ENCODE assay signal across 24 mouse cellular contexts in the genomic region with DNA sequence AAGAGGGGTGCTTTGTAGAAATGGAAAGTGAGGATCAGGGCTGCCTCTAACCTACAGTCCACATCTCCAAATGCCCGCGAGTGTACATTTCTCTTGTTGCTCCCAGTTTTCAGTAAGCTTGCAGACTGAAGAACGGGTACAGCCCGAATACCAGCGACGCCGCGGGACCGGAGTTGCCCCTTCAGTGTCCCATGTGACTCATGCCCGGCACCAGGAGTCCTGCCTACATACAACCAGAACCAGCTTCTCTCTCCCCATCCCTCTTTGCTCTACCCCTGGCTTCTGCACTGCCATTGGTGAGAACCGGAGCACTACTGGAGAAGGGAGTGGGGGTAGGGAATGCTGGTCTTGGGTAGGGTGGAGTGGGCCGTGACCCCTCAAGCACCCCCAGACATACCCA. TPM values are rescaled to one million over a fixed set of nuclear protein-coding genes. Genes with fewer than 3 reads are reported as not detected.
DNase-seq lines count a peak whose midpoint lies in the region; ATAC-seq lines count a peak whose summit lies in the region.
"Had no signal": no experiment of that assay in that cellular context is flagged by ENCODE, and none has a peak within 500 bp of the region (broad histone marks: within the 10 kb centered on the region; RNA-seq: fewer than 3 reads in every experiment).

No protein-coding gene starts in this region.

- no peaks in the 10 kb centered on the region for H3K27me3 ChIP-seq in heart, embryonic 10.5 days (ENCODE audit: insufficient read depth, poor library complexity, severe bottlenecking)
- no peaks in the 10 kb centered on the region for H3K27me3 ChIP-seq in kidney, embryonic 15.5 days
- H3K27me3 ChIP-seq: embryonic facial prominence, embryonic 13.5 days; embryonic facial prominence, embryonic 15.5 days; forebrain, embryonic 12.5 days had no signal

- intact Hi-C loops in heart, postnatal 14 days (cut with DNase I) = loop anchor here (5.0 kb wide), 1 partner anchor 86 kb away; a partner anchor contains a TSS

- H3K36me3 ChIP-seq in heart, embryonic 10.5 days = peaks cover 52% of the 10 kb centered on the region
- peaks cover 46% of the 10 kb centered on the region for H3K36me3 ChIP-seq in kidney, embryonic 15.5 days

- peaks cover 52% of the 10 kb centered on the region for H3K4me1 ChIP-seq in heart, embryonic 10.5 days
- peaks cover 49% of the 10 kb centered on the region for H3K4me1 ChIP-seq in kidney, embryonic 15.5 days

- H3K27ac ChIP-seq in heart, embryonic 10.5 days = no peak overlapping the region
- no peak overlapping the region for H3K27ac ChIP-seq in kidney, embryonic 15.5 days
- H3K27ac ChIP-seq: embryonic facial prominence, embryonic 13.5 days; embryonic facial prominence, embryonic 15.5 days; forebrain, embryonic 10.5 days; forebrain, embryonic 12.5 days had no signal

- peak; percentile 6 for DNase-seq in cerebellum, adult 9-10 months
- DNase-seq in cerebellum, adult 18-20 months = no peak
- peak; percentile 75 for DNase-seq in heart, embryonic 10.5 days (ENCODE audit: low spot score)
- DNase-seq in heart, postnatal 14 days = no peak
- DNase-seq in kidney, postnatal 10 days = peak; percentile 6
- DNase-seq: adrenal gland, adult 2 months; adrenal gland, postnatal 10 days; adrenal gland, postnatal 25 days; cerebellum, adult 11 months; cerebellum, adult 8-10 months; cerebellum, postnatal 10 days; cerebellum, postnatal 36 days; embryo, embryonic 11 days had no signal

- ATAC-seq in kidney, embryonic 15.5 days (replicated peaks; ENCODE audit: low FRiP score) = no peak
- ATAC-seq: forebrain, embryonic 14.5 days; forebrain, embryonic 16.5 days had no signal

- H3K9ac ChIP-seq in kidney, embryonic 15.5 days = no peak overlapping the region
- H3K9ac ChIP-seq: embryonic facial prominence, embryonic 13.5 days; embryonic facial prominence, embryonic 15.5 days; forebrain, embryonic 12.5 days had no signal

- 94% methylated on average over 12 of the region's 12 CpGs for WGBS in heart, embryonic 10.5 days
- 92% methylated on average over 12 of the region's 12 CpGs for WGBS in kidney, embryonic 15.5 days

- H3K9me3 ChIP-seq in heart, embryonic 10.5 days = no peaks in the 10 kb centered on the region
- H3K9me3 ChIP-seq in kidney, embryonic 15.5 days (replicated peaks) = no peaks in the 10 kb centered on the region
- H3K9me3 ChIP-seq: embryonic facial prominence, embryonic 13.5 days; embryonic facial prominence, embryonic 15.5 days; forebrain, embryonic 10.5 days; forebrain, embryonic 12.5 days had no signal

- H3K4me2 ChIP-seq in kidney, embryonic 15.5 days = no peak overlapping the region
- H3K4me2 ChIP-seq: embryonic facial prominence, embryonic 13.5 days; embryonic facial prominence, embryonic 15.5 days; forebrain, embryonic 12.5 days had no signal

- no peak overlapping the region for H3K4me3 ChIP-seq in heart, embryonic 10.5 days
- H3K4me3 ChIP-seq in kidney, embryonic 15.5 days (replicated peaks) = no peak overlapping the region
- H3K4me3 ChIP-seq: embryonic facial prominence, embryonic 13.5 days; embryonic facial prominence, embryonic 15.5 days; erythroblast, embryonic 14.5 days; forebrain, embryonic 10.5 days; forebrain, embryonic 12.5 days had no signal

RNA-seq across cellular contexts. Expression of a gene that starts 2.7 kb away (rescaled TPM):
- polyA plus RNA-seq in heart, embryonic 10.5 days (2016; fragmentation: Nextera tagmentation; extraction: Ambion mirVana) = 22.8 and 27.6 TPM in 2 replicates
- total RNA-seq in heart, postnatal 14 days (2021) = 10 to 100 TPM; 14.3 to 14.6 TPM
- 20.4 and 22.7 TPM in 2 replicates for polyA plus RNA-seq in kidney, embryonic 15.5 days (2015; fragmentation: Nextera tagmentation; extraction: Ambion mirVana)

RNA-seq across cellular contexts. Expression of a gene that starts 2.9 kb away (rescaled TPM):
- 20.9 and 29.7 TPM in 2 replicates for polyA plus RNA-seq in heart, embryonic 10.5 days (2016; fragmentation: Nextera tagmentation; extraction: Ambion mirVana)
- 10 to 100 TPM; 32.3 to 41.6 TPM for total RNA-seq in heart, postnatal 14 days (2021)
- polyA plus RNA-seq in kidney, embryonic 15.5 days (2015; fragmentation: Nextera tagmentation; extraction: Ambion mirVana) = 29.3 and 30.7 TPM in 2 replicates

RNA-seq across cellular contexts. Expression of a gene that starts 2.9 kb away (rescaled TPM):
- 1.6 and 1.8 TPM in 2 replicates for polyA plus RNA-seq in heart, embryonic 10.5 days (2016; fragmentation: Nextera tagmentation; extraction: Ambion mirVana)
- not detected for total RNA-seq in heart, postnatal 14 days (2021)
- polyA plus RNA-seq in kidney, embryonic 15.5 days (2015; fragmentation: Nextera tagmentation; extraction: Ambion mirVana) = 1.3 and 2.6 TPM in 2 replicates
- total RNA-seq: common myeloid progenitor, adult 5-6 weeks had no signal
- polyA plus RNA-seq: C2C12; embryonic facial prominence, embryonic 11.5 days; erythroblast, embryonic 14.5 days; forebrain, embryonic 10.5 days had no signal

RNA-seq across cellular contexts. Expression of a gene that starts 18.9 kb away (rescaled TPM):
- polyA plus RNA-seq in heart, embryonic 10.5 days (2016; fragmentation: Nextera tagmentation; extraction: Ambion mirVana) = 82.7 and 99.6 TPM in 2 replicates
- total RNA-seq in heart, postnatal 14 days (2021) = 100 to 1,000 TPM; 111 to 135 TPM
- 71.8 and 81.0 TPM in 2 replicates for polyA plus RNA-seq in kidney, embryonic 15.5 days (2015; fragmentation: Nextera tagmentation; extraction: Ambion mirVana)

RNA-seq across cellular contexts. Expression of a gene that starts 19.2 kb away (rescaled TPM):
- polyA plus RNA-seq in heart, embryonic 10.5 days (2016; fragmentation: Nextera tagmentation; extraction: Ambion mirVana) = 63.8 and 68.8 TPM in 2 replicates
- total RNA-seq in heart, postnatal 14 days (2021) = 10 to 100 TPM; 47.1 to 49.2 TPM
- polyA plus RNA-seq in kidney, embryonic 15.5 days (2015; fragmentation: Nextera tagmentation; extraction: Ambion mirVana) = 61.6 and 66.4 TPM in 2 replicates

Comparison
In these comparisons a context has a peak if more than half of its experiments do, and no peak if none do; other contexts are left out.
1. DNase-seq: peak in cerebellum, adult 9-10 months (single experiment), heart, embryonic 10.5 days (single experiment) and kidney, postnatal 10 days (single experiment); none in cerebellum, adult 18-20 months (0 of 2) and heart, postnatal 14 days (0 of 2).